Mouse (Mus musculus): ENCODE measurements around the gene Skap1.
A peak's percentile ranks its signal among the peaks of the same experiment; 100 is the strongest.

Gene Skap1

GRCm38 (mm10) chr11:96743891-96744290 lies 279.5 kb downstream of the Skap1 start:
- DNase-seq (ENCODE audit: low read depth, low spot score): no peak

DNA sequence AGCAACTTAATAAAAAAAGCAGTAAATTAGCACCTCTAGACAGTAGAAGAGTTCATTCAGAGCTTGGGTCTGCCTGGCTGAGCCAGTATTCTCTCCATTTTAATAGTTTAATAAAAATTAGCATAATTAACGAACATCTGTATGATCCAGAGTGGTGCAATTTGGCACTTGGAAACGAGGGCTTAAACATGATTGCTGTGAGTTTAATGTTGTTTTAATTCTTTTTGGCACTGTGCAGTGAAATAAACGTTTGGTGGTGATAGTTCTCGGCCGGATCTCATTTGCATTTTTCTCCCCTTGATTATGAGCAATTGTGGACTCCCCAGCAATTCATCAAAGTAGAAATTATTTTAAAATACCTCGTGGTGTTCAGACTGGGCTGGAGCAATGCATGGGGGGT lies 282.3 kb downstream of the Skap1 start:
- no peak for DNase-seq (ENCODE audit: low read depth, low spot score)

GRCm38 (mm10) chr11:96747555-96747954 lies 283.2 kb downstream of the Skap1 start:
- DNase-seq (ENCODE audit: low read depth, low spot score): no peak

- no peak for DNase-seq (ENCODE audit: low read depth, low spot score)
Observed at GRCm38 (mm10) chr11:96755298-96755697, 290.9 kb downstream of the Skap1 start.

DNA sequence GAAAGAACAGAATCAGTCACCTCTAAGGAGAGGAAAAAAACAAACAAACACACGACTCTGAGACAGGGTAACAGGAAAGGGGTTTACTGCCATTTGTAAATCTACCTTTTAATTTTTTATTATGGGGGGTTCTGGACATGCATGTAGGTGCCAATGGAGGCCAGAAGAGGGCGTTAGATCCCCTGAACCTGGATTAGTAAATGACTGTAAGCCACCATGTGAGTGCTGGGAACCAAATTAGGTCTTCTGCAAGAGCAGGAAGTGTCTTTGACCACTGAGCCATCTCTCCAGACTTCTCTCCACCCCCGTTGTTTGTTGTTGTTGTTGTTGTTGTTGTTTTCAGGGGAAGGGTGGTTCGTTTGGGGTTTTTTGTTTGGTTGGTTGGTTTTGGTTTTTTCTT lies 293.0 kb downstream of the Skap1 start:
- no peak for DNase-seq (ENCODE audit: low read depth, low spot score)

DNA sequence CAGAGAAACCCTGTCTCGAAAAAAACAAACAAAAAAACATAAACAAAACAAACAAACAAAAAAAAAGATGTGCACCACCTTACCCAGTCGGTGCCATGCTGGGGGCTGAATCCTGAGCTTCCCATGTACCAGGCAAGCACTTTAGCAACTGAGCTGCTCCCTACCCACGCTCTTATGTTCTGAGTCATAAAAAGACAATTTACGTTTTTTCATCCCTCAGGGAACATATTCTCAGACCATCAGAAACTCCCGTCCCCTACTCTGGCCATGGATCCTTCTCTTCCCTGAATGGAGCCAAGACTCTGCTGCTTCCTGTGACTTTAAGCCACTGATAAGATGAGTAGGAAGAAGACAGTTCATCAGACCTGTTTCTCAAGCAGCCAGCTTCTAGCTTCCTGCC lies 294.0 kb downstream of the Skap1 start:
- no peak for DNase-seq (ENCODE audit: low read depth, low spot score)

- DNase-seq (ENCODE audit: low read depth, low spot score): no peak
Observed at GRCm38 (mm10) chr11:96760042-96760441, 295.6 kb downstream of the Skap1 start.

- DNase-seq (ENCODE audit: low read depth, low spot score): no peak
Observed at GRCm38 (mm10) chr11:96761984-96762383, 297.6 kb downstream of the Skap1 start.

- DNase-seq (ENCODE audit: low read depth, low spot score): no peak
Observed at GRCm38 (mm10) chr11:96762742-96763470, 298.5 kb downstream of the Skap1 start.

DNA sequence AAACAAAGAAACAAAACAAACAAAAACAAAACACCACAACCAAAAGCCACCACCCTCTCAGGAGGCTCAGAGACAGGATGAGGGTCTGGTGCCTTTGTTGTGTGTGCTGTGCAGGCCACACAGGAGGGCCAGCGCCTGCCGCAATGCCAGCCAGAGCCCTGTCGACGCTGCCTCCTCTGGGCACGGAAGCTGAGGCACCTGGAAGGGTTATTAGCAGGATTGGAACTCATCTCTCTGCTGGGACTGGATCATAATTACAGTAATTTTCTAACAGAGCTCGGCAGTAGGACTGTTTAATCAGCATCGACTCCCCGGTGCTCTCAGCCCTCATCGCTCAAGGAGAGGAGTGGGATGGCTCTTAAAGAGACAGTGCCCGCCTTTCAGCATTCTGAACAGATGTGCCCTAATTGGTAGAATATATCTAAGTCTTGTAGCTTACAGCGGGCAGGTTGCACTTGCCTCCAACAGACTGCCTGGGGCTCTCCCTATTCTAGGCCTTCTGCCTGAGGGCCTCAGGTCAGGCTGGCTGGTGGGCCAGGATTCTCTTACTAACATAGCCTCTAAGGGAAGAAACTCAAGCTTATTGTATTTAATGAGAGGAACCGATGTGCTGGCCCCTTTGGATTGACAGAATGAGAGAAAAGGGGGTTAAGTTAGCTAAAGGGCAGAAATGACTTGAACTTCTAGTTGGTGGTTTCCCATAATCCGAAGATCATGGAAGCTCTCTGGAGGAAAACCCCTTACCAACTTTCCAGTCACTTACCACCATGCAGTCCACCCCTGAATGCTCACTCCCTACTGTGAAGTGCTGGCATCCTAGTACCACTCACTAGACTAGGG lies 300.3 kb downstream of the Skap1 start:
- DNase-seq (ENCODE audit: low read depth, low spot score): no peak

GRCm38 (mm10) chr11:96765645-96766044 lies 301.3 kb downstream of the Skap1 start:
- no peak for DNase-seq (ENCODE audit: low read depth, low spot score)

DNA sequence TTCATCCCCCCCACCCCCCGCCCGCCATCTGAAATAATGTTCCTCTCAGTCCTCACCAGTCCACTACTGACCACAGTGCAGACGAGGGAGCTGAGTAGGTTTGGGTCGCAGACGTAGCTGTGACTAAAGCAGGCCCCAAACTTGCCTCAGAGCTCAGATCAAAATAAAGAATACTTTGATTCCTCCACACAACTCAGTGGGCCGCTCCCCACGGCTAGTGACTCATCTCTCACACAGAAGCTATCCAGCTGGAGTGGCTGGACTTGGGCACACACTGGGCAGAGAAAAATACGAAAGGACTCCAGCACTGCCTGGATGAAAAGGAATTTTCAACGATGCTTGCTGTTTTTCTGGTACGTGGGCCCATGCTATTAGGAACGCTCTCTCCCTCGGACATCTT lies 302.2 kb downstream of the Skap1 start:
- DNase-seq (ENCODE audit: low read depth, low spot score): peak; percentile 65

- no peak for DNase-seq (ENCODE audit: low read depth, low spot score)
Observed at GRCm38 (mm10) chr11:96767096-96767495, 302.7 kb downstream of the Skap1 start.

DNA sequence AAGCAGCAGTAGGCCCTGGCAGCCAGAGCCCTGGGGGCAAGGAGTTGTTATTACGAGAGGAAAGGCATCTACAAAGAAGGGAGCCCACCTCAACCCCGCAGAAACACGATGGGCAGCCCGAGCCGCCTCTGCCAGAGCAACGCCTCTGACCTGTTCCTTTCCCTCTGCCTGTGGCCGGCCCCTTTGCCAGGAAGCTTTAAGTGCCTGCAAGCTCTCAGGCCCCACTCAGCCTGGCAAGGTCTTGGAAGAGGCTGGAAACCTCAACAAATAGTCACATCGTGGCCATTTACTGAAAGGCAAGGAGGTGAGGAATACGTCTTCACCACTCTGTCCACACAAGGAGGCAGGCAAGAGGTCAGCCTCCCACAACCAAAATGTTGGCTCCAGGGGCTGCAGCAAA lies 303.8 kb downstream of the Skap1 start:
- DNase-seq (ENCODE audit: low read depth, low spot score): no peak

DNA sequence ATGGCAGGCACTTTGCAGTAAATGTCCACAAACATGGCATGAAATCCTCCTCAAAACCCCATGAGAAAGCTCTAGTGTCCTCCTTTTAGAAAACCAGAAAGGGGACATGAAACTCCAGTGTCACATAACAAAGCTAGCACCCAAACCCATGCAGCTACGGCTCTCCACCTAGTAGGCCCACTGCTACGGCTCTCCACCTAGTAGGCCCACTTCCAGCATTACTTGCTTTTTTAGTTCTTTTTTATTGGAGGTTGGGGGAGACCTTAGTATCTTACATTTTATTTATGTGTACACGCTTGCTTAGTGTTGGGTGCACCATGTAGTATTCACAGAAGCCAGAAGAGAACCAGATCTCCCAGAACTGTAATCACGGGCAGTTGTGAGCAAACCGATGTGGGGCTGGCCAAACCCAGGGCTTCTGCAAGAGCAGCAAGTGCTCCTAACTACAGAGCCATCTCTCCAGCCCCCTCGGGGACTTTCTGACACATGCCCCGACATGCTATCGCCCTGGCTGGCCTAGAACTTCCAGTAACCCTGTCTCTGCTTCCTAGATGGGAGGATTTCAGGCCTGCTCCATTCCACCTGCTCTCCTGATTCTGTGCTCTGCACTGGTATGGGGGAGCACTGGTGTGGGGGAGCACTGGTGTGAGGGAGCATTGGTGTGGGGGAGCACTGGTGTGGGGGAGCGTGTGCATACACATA lies 307.0 kb downstream of the Skap1 start:
- DNase-seq (ENCODE audit: low read depth, low spot score): no peak

GRCm38 (mm10) chr11:96772413-96772812 lies 308.0 kb downstream of the Skap1 start:
- DNase-seq (ENCODE audit: low read depth, low spot score): no peak

DNA sequence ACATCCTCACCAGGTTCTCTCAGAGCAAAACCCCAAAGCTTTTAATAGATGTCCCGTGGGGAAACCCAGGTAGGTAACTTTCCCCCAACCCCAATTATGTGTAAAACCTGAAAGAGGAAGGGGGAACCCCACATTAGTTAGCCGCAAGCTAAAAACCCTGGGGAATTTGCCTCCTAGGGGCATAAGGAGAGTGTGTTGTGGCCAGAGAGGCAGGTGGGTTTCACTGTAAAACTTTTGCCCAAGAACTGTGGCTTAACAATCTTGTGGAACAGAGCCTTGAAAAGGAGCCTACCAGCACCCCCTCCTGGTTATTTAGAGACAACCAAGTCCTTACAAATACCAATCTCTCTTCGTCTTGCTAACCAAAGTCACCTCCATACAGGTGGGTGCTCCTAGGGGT lies 310.1 kb downstream of the Skap1 start:
- DNase-seq (ENCODE audit: low read depth, low spot score): no peak

DNA sequence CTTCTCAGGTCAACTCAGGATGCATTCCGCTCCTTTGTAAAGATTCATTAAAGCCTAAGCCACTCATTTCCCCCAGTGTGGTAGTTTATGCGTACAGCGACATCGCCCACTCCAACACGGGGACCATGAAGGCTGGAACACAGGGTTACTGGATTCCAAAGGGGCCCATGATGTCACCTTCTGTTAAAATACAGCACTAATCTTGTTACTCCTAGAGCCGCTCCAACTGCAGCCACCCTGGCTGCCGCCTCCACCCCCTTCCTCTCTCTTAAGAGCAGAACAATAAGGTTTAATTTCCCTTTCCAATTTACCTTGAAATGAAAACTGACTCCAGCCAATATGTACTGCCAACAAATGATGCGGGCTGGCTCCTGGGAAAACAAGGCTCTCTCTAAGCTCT lies 310.7 kb downstream of the Skap1 start:
- DNase-seq (ENCODE audit: low read depth, low spot score): no peak

DNA sequence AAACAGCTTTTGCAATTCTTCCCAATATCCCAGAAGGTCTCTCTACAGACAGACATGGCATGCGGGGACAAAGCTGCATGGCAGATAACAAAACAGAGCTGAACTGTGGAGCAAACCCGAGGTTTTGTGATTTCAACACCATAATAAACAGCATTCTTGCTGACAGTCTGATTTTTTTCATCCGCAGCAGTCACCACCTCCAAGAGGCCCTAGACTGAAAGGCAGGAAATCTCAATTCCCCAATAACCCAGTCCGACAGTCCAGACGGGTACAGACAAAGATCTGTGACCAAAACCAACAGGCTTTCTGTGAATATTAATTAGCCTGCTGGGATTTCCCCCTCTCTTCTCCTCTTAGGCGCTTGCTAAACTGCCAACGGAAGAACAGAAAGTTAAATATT lies 311.3 kb downstream of the Skap1 start:
- no peak for DNase-seq (ENCODE audit: low read depth, low spot score)

GRCm38 (mm10) chr11:96776068-96776467 lies 311.7 kb downstream of the Skap1 start:
- DNase-seq (ENCODE audit: low read depth, low spot score): no peak

GRCm38 (mm10) chr11:96776968-96777962 lies 312.9 kb downstream of the Skap1 start, which contains the start of gene Snx11:
TSS of gene Snx11 (minus strand) at chr11:96777559.
- peak; percentile 98 for DNase-seq (ENCODE audit: low read depth, low spot score)

Data from telencephalon, adult 2 months (tissue).